Mouse (Mus musculus) erythroid progenitor cell, adult 5-6 weeks (primary cell): ENCODE data around the gene Ppp1r3d. TPM values are rescaled to one million over a fixed set of nuclear protein-coding genes. Genes with fewer than 3 reads are reported as not detected.

Source experiments
- ATAC-seq: replicated peaks from 2 replicates; pipeline ENCODE4 v1.8.0; 2016; ENCODE audit warnings: moderate number of reproducible peaks, mild to moderate bottlenecking, moderate TSS enrichment, inconsistent platforms; ENCODE audit not compliant: poor library complexity, low FRiP score, severe bottlenecking
- total RNA-seq, 2 experiments: library from RNA; stranded (forward) in 1 of 2; stranded (reverse) in 1 of 2; fragments of 150-400 nt in 1 of 2; fragments of 186-747, 209-891 nt in 1 of 2; gene quantifications; 2 replicates each; pipeline versions ENCODE4 v1.2.3 to v1.2.4; 2015 to 2017; ENCODE audit warnings: low replicate concordance in 2 of 2

Gene Ppp1r3d
- total RNA-seq (2015; ENCODE audit: low replicate concordance): 1.8 and 2.1 TPM in 2 replicates
- total RNA-seq (2017; ENCODE audit: low replicate concordance): 0.45 and 0.90 TPM in 2 replicates

GRCm38 (mm10) chr2:178414261-178415149 is at the start of gene Ppp1r3d, which contains the start of gene Fam217b:
Gene Ppp1r3d, minus strand, starts transcription at chr2:178414472.
Gene Fam217b, plus strand, starts transcription at chr2:178414524.
- no peak for ATAC-seq

- ATAC-seq: no peak
These were observed 46.1 kb upstream of the Ppp1r3d start for GRCm38 (mm10) chr2:178460353-178460752.

GRCm38 (mm10) chr2:178457414-178457813 is 43.1 kb upstream of the Ppp1r3d start:
- ATAC-seq: no peak

GRCm38 (mm10) chr2:178454664-178455516 is 40.6 kb upstream of the Ppp1r3d start:
- ATAC-seq: no peak

- ATAC-seq: no peak
These were observed 36.7 kb upstream of the Ppp1r3d start for GRCm38 (mm10) chr2:178450961-178451360.

- no peak for ATAC-seq
These were observed 36.0 kb upstream of the Ppp1r3d start for GRCm38 (mm10) chr2:178450236-178450635.

GRCm38 (mm10) chr2:178449386-178449785 is 35.1 kb upstream of the Ppp1r3d start:
- no peak for ATAC-seq

- no peak for ATAC-seq
These were observed 23.0 kb upstream of the Ppp1r3d start for GRCm38 (mm10) chr2:178437311-178437710.

- ATAC-seq: no peak
These were observed 19.6 kb upstream of the Ppp1r3d start for GRCm38 (mm10) chr2:178433903-178434302.

GRCm38 (mm10) chr2:178433495-178433894 is 19.2 kb upstream of the Ppp1r3d start:
- ATAC-seq: no peak

- ATAC-seq: no peak
These were observed 16.0 kb upstream of the Ppp1r3d start, which contains the start of gene Cdh26 for GRCm38 (mm10) chr2:178430231-178430630. Gene Cdh26, plus strand, starts transcription at chr2:178430531.

- no peak for ATAC-seq
These were observed 15.2 kb upstream of the Ppp1r3d start for GRCm38 (mm10) chr2:178429426-178429825.

- ATAC-seq: no peak
These were observed 14.4 kb upstream of the Ppp1r3d start for GRCm38 (mm10) chr2:178428676-178429075.

- no peak for ATAC-seq
These were observed 13.9 kb upstream of the Ppp1r3d start for GRCm38 (mm10) chr2:178428183-178428582.

GRCm38 (mm10) chr2:178427181-178427580 is 12.9 kb upstream of the Ppp1r3d start:
- ATAC-seq: no peak

- ATAC-seq: no peak
These were observed 12.0 kb upstream of the Ppp1r3d start for GRCm38 (mm10) chr2:178426229-178426628.

GRCm38 (mm10) chr2:178423223-178423622 is 9.0 kb upstream of the Ppp1r3d start:
- ATAC-seq: no peak

GRCm38 (mm10) chr2:178422186-178422585 is 7.9 kb upstream of the Ppp1r3d start:
- no peak for ATAC-seq

- no peak for ATAC-seq
These were observed 7.3 kb upstream of the Ppp1r3d start for GRCm38 (mm10) chr2:178421603-178422002.

GRCm38 (mm10) chr2:178420576-178420975 is 6.3 kb upstream of the Ppp1r3d start:
- ATAC-seq: no peak
